Mouse (Mus musculus): ENCODE measurements around the gene Dmrtb1. TPM values are rescaled to one million over a fixed set of nuclear protein-coding genes. Genes with fewer than 3 reads are reported as not detected.

Dmrtb1 gene
- polyA plus RNA-seq, 1 experiment from 2014 or later, result 20.4 TPM

DNA sequence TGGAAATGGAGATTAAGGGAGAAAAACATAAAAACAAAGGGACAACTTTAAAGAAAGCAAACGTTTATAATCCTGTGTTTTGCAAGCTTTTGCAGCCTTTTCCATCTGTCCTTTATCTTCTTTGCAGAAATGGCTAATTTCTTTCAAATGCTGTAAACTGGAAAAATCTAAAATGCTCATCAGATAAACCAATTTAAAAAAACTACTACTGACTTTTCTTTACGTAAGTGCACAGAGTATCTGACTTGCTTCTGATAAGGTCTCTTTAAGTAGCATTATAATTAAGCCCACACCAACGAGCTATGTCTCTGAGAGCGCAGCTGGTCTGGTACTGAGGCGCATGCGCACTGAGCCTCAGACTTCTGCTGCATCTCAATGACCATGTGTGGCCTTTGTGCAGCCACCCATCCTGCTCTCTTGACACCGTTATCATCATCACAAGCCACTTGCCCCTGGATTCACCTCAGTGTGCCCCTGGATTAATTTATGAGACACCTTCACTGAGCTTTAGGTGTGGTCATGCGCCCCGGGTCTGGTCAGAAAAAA lies 32.8 kb upstream of the Dmrtb1 start:
- Histone ChIP-seq H3K4me3 (no peak overlapping the region), H3K9me3 (no peaks in the 10 kb centered on the region), H3K9ac (replicated peaks) (no peak overlapping the region), H3K36me3 (no peaks in the 10 kb centered on the region), H3K27ac (replicated peaks) (peak overlapping the region; percentile 21; the same call in 1 of the 2 replicates), H3K27me3 (no peaks in the 10 kb centered on the region), H3K4me1 (peaks cover 27% of the 10 kb centered on the region), H3K4me2 (replicated peaks) (no peak overlapping the region)
- ATAC-seq (replicated peaks), result 0 out of 2 replicates have a peak, but pooled peaks have one; percentile 1
- 65% methylated on average over 9 of the region's 9 CpGs for WGBS

DNA sequence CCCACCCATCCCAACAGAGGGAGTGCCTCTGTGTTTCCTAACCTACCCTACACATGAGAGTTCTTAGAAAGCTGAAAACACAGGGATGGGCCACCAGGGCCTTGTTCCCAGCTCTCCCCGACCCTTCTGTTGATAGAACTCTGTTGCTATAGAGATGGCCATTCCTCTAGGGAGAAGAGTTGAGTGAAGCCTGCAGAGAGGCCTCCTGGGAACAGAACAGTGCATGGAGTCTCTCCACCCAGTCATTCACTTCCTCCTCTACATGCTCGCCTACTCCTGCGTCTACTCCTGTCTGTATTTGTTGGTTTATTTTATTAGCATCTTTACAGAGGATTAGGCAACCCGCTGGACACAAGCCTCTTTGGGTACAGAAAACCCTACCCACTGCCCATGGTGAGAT lies 22.9 kb upstream of the Dmrtb1 start:
- WGBS, result 77% methylated on average over 4 of the region's 4 CpGs

DNA sequence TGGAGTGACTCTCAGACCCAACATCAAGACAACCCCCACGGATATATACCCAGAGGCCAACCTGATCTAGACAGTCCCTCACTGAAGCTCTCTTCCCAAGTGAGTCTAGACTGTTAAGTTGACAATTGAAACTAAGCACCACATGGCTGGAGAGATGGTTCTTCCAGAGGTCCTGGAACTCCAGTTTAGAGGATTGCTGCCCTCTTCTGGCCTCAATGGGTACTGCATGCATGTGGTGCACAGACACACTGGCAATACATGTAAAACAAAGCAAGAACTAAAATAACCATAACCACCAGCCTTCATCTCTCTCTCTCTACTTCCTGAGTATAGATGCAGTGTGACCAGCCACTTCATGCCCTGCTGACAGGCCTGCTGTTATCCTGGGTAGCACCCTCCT lies 20.2 kb upstream of the Dmrtb1 start:
- H3K4me1 ChIP-seq, result no peaks in the 10 kb centered on the region
- H3K4me2 ChIP-seq (replicated peaks), result no peak overlapping the region
- WGBS, result 78% methylated on average over 1 of the region's 1 CpGs
- H3K9me3 ChIP-seq, result no peaks in the 10 kb centered on the region
- no peak overlapping the region for H3K27ac ChIP-seq (replicated peaks)
- H3K27me3 ChIP-seq, result no peaks in the 10 kb centered on the region
- H3K9ac ChIP-seq (replicated peaks), result no peak overlapping the region
- no peak for ATAC-seq (replicated peaks)
- no peak overlapping the region for H3K4me3 ChIP-seq
- no peaks in the 10 kb centered on the region for H3K36me3 ChIP-seq

More for the DNA sequence above, 22.9 kb upstream of the Dmrtb1 start:
- ATAC-seq (replicated peaks), result no peak
- H3K36me3 ChIP-seq, result no peaks in the 10 kb centered on the region
- H3K27me3 ChIP-seq, result no peaks in the 10 kb centered on the region
- no peak overlapping the region for H3K4me2 ChIP-seq (replicated peaks)
- no peak overlapping the region for H3K9ac ChIP-seq (replicated peaks)
- no peaks in the 10 kb centered on the region for H3K9me3 ChIP-seq
- H3K4me1 ChIP-seq, result no peaks in the 10 kb centered on the region
- no peak overlapping the region for H3K27ac ChIP-seq (replicated peaks)
- no peak overlapping the region for H3K4me3 ChIP-seq

DNA sequence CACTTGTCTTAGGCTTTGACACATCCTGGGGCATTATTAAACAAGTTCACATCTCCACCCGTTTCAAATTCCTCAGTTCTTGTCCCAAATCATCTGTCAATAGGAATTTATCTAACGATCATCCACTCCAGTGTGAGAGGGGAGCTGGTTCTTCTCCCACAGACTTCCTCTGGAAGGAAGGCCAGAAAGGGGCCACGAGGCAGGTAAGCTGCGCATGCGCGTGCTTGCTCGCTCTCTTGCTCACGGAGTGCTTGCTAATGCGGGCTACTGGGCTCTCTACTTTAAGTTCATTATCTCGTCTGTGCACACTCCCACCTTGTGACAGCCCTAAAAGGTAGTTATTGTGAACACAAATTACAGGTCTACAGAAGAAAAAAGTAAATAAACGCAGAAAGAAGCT lies 17.6 kb upstream of the Dmrtb1 start:
- H3K27ac ChIP-seq (replicated peaks), result no peak overlapping the region
- H3K27me3 ChIP-seq, result no peaks in the 10 kb centered on the region
- no peaks in the 10 kb centered on the region for H3K9me3 ChIP-seq
- no peak overlapping the region for H3K4me3 ChIP-seq
- H3K9ac ChIP-seq (replicated peaks), result no peak overlapping the region
- no peak overlapping the region for H3K4me2 ChIP-seq (replicated peaks)
- H3K36me3 ChIP-seq, result no peaks in the 10 kb centered on the region
- WGBS, result 80% methylated on average over 11 of the region's 11 CpGs
- no peak for ATAC-seq (replicated peaks)
- H3K4me1 ChIP-seq, result no peaks in the 10 kb centered on the region

DNA sequence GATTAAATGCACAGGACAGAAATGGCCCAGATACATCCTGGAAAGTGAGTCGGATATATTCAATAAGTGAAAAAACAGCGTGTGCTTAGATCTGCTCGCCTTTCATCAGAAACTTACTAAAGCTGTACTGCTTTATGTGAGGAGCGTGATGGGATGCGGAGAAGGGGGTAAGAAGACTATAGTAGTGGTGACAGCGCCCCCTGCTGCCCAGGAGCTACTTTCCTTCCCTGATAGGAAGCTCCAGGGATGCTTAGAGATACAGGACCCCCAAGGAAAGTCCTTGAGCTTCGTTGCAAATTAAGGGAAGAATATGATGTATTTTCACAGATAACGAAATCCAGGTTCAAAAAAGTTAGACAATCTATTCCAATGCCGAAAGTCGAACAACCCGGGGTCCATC lies 17.1 kb upstream of the Dmrtb1 start:
- Histone ChIP-seq H3K27ac (replicated peaks) (no peak overlapping the region), H3K9ac (replicated peaks) (no peak overlapping the region), H3K4me1 (no peaks in the 10 kb centered on the region), H3K36me3 (no peaks in the 10 kb centered on the region), H3K4me2 (replicated peaks) (no peak overlapping the region), H3K27me3 (no peaks in the 10 kb centered on the region), H3K4me3 (no peak overlapping the region), H3K9me3 (no peaks in the 10 kb centered on the region)
- 27% methylated on average over 11 of the region's 11 CpGs for WGBS
- ATAC-seq (replicated peaks), result no peak

DNA sequence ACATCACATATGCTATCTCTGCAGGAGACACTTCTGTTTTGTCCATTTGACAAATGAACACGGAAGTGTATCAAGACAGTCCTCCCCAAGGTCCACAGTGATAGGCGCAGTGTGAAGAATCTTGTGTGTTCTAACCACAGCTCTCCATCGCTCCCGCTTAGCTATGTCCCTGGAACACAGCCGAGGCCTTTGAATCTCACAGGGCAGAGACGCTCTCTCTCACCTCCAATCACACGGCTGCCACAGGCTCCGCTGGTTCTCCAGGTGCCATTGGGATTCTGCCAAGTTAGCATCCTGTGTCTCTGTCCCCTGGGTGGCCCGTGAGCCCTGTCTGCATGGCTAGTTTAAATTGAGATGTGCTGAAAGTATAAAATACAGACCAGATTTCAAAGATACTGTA lies 15.2 kb upstream of the Dmrtb1 start:
- Histone ChIP-seq H3K27me3 (no peaks in the 10 kb centered on the region), H3K4me1 (no peaks in the 10 kb centered on the region), H3K9me3 (no peaks in the 10 kb centered on the region), H3K4me2 (replicated peaks) (no peak overlapping the region), H3K27ac (replicated peaks) (no peak overlapping the region), H3K9ac (replicated peaks) (no peak overlapping the region), H3K36me3 (no peaks in the 10 kb centered on the region), H3K4me3 (no peak overlapping the region)
- ATAC-seq (replicated peaks), result no peak
- 76% methylated on average over 9 of the region's 9 CpGs for WGBS

DNA sequence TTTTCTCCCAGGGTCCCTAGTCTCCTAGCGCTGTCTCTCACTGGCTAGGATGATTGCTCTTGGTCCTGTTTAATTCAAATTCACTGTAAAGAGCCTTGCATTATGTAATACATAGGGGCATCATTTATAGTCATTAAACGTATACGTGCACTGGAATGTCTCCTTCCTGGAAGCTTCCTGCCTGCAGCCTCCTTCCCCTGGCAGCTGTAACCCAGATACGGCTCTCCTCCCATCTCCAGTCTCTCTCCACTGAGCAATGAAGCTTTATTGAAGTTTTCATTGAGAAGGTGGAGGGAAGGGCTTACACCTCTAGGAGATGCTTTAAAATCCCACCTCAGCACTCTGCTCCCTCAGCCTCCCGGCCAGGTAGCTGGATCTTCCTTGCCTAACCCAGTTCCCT lies 9.8 kb upstream of the Dmrtb1 start:
- Histone ChIP-seq H3K4me3 (no peak overlapping the region), H3K27me3 (no peaks in the 10 kb centered on the region), H3K27ac (replicated peaks) (no peak overlapping the region), H3K4me1 (no peaks in the 10 kb centered on the region), H3K9me3 (no peaks in the 10 kb centered on the region), H3K36me3 (no peaks in the 10 kb centered on the region), H3K4me2 (replicated peaks) (no peak overlapping the region), H3K9ac (replicated peaks) (no peak overlapping the region)
- 64% methylated on average over 5 of the region's 5 CpGs for WGBS
- ATAC-seq (replicated peaks), result no peak

DNA sequence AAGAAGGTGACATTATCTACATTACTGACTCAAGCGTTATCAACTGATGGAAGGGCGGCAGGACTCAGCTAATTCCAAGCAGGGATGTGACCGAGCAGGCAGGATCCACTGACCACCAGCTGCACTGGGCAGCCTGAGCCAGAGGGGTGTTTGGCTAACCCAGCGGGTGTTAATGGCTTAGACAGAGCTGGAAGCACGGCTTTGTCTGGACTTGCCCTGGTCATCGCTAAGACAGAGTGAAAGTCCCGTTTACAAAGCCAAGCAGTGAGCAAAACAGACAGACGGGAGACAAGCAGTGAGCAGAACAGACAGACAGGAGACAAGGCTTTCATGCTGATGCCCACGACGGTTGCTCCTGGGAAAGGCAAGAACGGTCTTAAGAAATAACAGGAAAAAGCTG lies 4.2 kb upstream of the Dmrtb1 start:
- Histone ChIP-seq H3K4me2 (replicated peaks) (no peak overlapping the region), H3K4me1 (no peaks in the 10 kb centered on the region), H3K4me3 (no peak overlapping the region), H3K9me3 (no peaks in the 10 kb centered on the region), H3K9ac (replicated peaks) (no peak overlapping the region), H3K27ac (replicated peaks) (no peak overlapping the region), H3K36me3 (no peaks in the 10 kb centered on the region), H3K27me3 (no peaks in the 10 kb centered on the region)
- WGBS, result 8% methylated on average over 11 of the region's 11 CpGs
- no peak for ATAC-seq (replicated peaks)

DNA sequence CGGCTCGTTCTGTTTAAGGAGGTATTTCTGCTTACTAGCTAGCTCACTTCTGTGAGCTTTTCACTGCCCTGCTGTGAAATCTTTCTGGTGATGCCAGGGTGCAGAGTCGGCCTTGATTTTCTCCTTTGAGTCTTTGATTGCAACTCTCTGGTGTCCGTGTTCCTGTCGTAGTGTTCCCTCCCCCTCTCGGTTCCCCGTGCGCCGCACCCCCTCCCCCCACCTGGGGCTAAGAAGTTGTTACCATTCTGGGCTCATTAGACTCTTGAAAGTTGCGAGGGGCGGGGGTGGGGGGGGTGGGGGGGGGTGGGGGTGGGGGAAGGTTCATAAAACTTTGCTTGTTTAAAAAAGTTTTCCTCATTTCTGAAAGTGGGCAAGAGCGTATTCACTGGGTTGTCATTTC lies 3.1 kb upstream of the Dmrtb1 start:
- H3K36me3 ChIP-seq, result no peaks in the 10 kb centered on the region
- 27% methylated on average over 12 of the region's 12 CpGs for WGBS
- H3K9me3 ChIP-seq, result no peaks in the 10 kb centered on the region
- no peak overlapping the region for H3K9ac ChIP-seq (replicated peaks)
- H3K27ac ChIP-seq (replicated peaks), result no peak overlapping the region
- H3K27me3 ChIP-seq, result no peaks in the 10 kb centered on the region
- no peak overlapping the region for H3K4me3 ChIP-seq
- H3K4me2 ChIP-seq (replicated peaks), result no peak overlapping the region
- no peak for ATAC-seq (replicated peaks)
- H3K4me1 ChIP-seq, result no peaks in the 10 kb centered on the region

DNA sequence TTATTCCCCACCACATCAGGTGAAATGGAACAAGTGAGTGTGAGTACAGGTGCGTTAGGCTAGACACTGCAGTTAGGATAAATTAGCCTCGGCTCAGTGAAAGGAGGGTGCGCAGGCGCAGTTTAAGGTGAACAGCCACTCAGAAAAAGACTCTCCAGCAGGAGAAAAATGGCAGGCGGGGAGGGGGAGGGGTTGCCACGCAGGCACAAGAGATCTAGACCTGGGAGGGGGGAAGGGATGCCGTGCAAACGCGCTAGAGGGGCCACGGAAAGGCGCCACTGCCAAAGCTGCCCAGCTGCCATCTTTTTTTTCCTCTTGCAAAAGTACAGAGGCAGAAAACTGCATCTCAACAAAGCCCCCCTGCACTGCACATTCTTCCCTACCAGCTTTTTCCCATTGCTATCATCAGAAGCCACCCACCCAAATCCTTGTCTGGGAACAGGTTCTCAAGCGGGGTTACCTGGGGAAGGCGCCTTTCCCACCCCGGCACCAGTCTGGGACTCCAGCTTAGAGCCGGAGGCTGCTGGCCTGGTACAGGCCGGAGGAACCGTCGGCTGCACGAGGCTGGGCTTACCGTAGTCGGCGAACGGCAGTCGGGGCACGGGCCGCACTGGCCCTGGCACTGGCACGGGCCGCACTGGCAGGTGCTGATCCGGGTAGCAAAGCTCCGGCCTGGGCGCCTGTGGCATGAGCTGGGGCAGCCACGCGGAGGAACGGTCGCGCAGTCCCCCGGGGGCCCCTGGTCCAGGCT lies 849 bp downstream of the Dmrtb1 start:
- 91% methylated on average over 37 of the region's 37 CpGs for WGBS
- ATAC-seq (replicated peaks), result no peak

DNA sequence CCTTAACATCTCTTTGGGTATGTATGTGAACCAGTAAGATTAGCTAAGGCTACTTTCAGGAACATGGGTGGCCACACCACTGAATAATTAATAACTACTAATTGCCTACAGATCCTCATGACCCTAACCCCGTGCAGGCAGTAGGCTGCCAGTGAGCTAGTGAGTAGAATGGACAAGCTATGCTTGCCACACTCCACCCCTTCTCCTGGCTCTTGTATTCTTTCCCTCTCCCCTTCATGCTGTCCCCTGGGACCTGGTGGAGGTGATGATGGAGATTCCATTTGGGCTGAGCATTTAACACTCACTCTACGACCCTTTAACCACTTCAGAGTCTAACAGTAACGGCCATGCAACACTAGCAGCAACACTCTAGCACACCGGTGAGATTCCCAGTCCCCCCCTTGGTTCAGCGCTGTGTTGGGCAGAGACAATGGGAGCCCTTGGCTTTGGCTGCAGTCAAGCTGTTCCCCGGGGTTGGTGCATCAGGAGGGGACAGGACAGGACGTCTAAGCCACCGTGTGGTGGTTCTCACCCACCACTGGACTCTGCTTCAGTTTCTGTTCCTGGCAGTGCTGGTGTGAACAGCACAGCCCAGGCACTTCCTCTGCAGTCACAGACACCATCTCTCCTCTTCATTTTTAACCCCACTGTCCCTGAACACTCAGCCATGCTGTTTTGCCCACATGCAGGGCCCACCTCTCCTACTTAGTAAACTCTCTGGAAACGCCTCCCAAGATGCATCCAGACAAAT lies 2.8 kb downstream of the Dmrtb1 start:
- ATAC-seq (replicated peaks), result peak; percentile 63
- H3K4me3 ChIP-seq, result no peak overlapping the region
- no peak overlapping the region for H3K9ac ChIP-seq (replicated peaks)
- H3K36me3 ChIP-seq, result no peaks in the 10 kb centered on the region
- peaks cover 23% of the 10 kb centered on the region for H3K4me1 ChIP-seq
- WGBS, result 30% methylated on average over 9 of the region's 9 CpGs
- no peak overlapping the region for H3K4me2 ChIP-seq (replicated peaks)
- H3K9me3 ChIP-seq, result no peaks in the 10 kb centered on the region
- no peaks in the 10 kb centered on the region for H3K27me3 ChIP-seq
- peak overlapping the region; percentile 73 for H3K27ac ChIP-seq (replicated peaks)

More for the DNA sequence above, 849 bp downstream of the Dmrtb1 start:
- H3K4me2 ChIP-seq (replicated peaks), result no peak overlapping the region
- no peaks in the 10 kb centered on the region for H3K27me3 ChIP-seq
- H3K27ac ChIP-seq (replicated peaks), result no peak overlapping the region
- H3K4me1 ChIP-seq, result peaks cover 23% of the 10 kb centered on the region
- no peak overlapping the region for H3K9ac ChIP-seq (replicated peaks)
- H3K9me3 ChIP-seq, result no peaks in the 10 kb centered on the region
- no peaks in the 10 kb centered on the region for H3K36me3 ChIP-seq
- H3K4me3 ChIP-seq, result no peak overlapping the region

DNA sequence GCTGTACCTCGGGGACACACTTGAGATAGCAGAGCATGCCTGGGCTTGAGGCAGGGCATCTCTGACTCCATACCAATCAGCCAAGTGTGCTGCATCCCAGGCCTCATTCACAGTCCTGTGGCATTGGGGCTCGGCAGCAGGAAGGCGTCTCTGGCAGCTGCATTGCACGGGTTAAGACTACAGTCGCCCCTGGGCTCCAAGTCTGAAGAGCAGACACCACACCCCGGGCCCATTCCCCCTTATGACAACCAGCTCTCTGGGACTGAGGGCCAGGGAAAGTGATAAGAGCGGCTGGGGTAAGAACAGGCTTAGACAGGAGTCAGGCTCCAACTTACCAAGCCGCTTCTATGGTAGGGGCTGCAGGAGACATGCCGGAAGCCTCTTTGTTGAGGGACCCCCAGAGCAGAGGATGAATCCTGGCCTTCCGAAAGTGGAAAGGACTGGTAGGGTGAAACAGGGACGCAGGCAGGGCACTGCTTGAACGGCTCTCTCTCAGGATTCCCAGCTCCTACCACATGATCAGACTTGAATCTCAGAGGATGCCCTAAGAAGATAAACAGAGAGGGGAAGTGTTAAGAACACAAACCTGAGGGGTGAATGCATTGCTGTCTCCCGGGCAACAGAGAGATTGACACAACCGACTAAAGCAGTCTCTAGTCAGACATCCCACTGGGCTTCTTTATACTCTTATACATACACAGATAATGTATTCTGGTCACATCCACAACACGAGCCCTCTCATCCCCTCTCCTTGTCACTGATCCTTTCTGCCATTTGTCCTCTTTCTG lies 3.5 kb downstream of the Dmrtb1 start:
- H3K9ac ChIP-seq (replicated peaks), result 0 out of 2 replicates have a peak overlapping the region, but pooled peaks have one; percentile 2
- no peaks in the 10 kb centered on the region for H3K27me3 ChIP-seq
- H3K27ac ChIP-seq (replicated peaks), result peak overlapping the region; percentile 73
- peak overlapping the region; percentile 4; the same call in 1 of the 2 replicates for H3K4me3 ChIP-seq
- WGBS, result 16% methylated on average over 15 of the region's 15 CpGs
- H3K36me3 ChIP-seq, result no peaks in the 10 kb centered on the region
- H3K4me2 ChIP-seq (replicated peaks), result peak overlapping the region; percentile 19
- H3K4me1 ChIP-seq, result peaks cover 23% of the 10 kb centered on the region
- ATAC-seq (replicated peaks), result peak; percentile 77
- H3K9me3 ChIP-seq, result no peaks in the 10 kb centered on the region
